In the genomic region with DNA sequence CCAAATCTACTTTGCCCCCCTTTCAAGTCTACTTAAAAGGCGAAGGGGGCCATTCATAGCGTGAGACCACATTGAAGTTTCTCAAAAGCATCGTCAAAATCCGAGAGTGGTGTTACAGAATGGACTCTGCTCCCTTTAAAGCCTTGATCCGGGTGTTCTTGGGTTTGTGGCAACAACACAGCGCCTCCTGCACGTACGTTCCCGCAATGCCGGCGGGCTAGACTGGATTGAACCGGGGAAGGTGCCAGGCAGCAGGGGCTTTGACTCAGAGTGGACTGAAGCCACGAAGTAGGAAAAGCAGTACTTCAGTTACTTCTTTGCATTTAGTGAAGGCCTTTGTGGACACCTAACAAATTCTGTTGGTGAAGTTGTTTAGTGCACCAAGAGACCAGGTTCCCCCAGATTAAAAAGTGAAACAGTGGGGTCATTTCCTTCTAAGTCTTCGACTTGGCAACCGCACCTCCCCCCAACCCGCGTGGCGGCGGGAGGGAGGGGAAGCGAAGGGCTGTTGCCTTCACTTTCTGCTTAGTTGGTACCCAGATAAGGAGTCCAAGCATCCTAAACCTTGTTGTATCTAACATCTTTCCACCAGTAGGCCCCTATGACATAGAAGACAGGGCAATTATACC, we compare ENCODE assay signal across 9 mouse cellular contexts. TPM values are rescaled to one million over a fixed set of nuclear protein-coding genes. Genes with fewer than 3 reads are reported as not detected.
DNase-seq lines count a peak whose midpoint lies in the region; ATAC-seq and TF ChIP-seq lines count a peak whose summit lies in the region.
"Had no signal": no experiment of that assay in that cellular context is flagged by ENCODE, and none has a peak within 500 bp of the region (broad histone marks: within the 10 kb centered on the region; RNA-seq: fewer than 3 reads in every experiment).

No protein-coding gene starts in this region.

- H3K36me3 ChIP-seq in kidney, adult 2 months (ENCODE audit: control insufficient read depth, insufficient read depth, low read length) = no peaks in the 10 kb centered on the region
- no peaks in the 10 kb centered on the region for H3K36me3 ChIP-seq in liver, adult 2 months (ENCODE audit: control insufficient read depth, insufficient read depth, low read length)
- H3K36me3 ChIP-seq: neural tube, embryonic 13.5 days had no signal

- peaks cover 18% of the 10 kb centered on the region for H3K27me3 ChIP-seq in kidney, adult 2 months (replicated peaks; ENCODE audit: control insufficient read depth, insufficient read depth, low read length)
- no peaks in the 10 kb centered on the region for H3K27me3 ChIP-seq in liver, adult 2 months (ENCODE audit: control insufficient read depth, insufficient read depth, low read length)

- 3% methylated on average over 20 of the region's 20 CpGs for WGBS in kidney, adult 2 months
- 26% methylated on average over 20 of the region's 20 CpGs for WGBS in liver, adult 2 months

- DNase-seq in kidney, adult 2 months = no peak
- DNase-seq in kidney, adult 8-10 months = no peak
- peak; percentile 37 for DNase-seq in liver, adult 2 months (ENCODE audit: extremely low read depth, low read depth, low spot score)
- peak; percentile 64 for DNase-seq in retina, embryonic 14.5 days (ENCODE audit: low spot score)
- no peak for DNase-seq in spleen, postnatal 10 days (ENCODE audit: low spot score in 2 of 2)
- no peak for DNase-seq in natural killer cell, adult 2 months (ENCODE audit: low spot score in 2 of 2)

- no peak overlapping the region for H3K9ac ChIP-seq in liver, adult 2 months (ENCODE audit: low read depth, low read length)
- H3K9ac ChIP-seq: neural tube, embryonic 13.5 days had no signal

- H3K4me3 ChIP-seq in kidney, adult 2 months (ENCODE audit: insufficient read depth, low read depth, low read length) = no peak overlapping the region
- no peak overlapping the region for H3K4me3 ChIP-seq in liver, adult 2 months (ENCODE audit: insufficient read depth, low read depth, low read length)
- H3K4me3 ChIP-seq: neural tube, embryonic 13.5 days had no signal

- H3K27ac ChIP-seq in kidney, adult 2 months (ENCODE audit: insufficient read depth, low read depth, low read length) = no peak overlapping the region
- H3K27ac ChIP-seq in liver, adult 2 months (replicated peaks; ENCODE audit: insufficient read depth, low read depth, low read length) = no peak overlapping the region
- H3K27ac ChIP-seq: neural tube, embryonic 13.5 days had no signal

- no peaks in the 10 kb centered on the region for H3K79me2 ChIP-seq in liver, adult 2 months (ENCODE audit: control insufficient read depth, insufficient read depth, low read length)

- ATAC-seq in granulocyte monocyte progenitor cell, adult 5-6 weeks (replicated peaks; ENCODE audit: poor library complexity, severe bottlenecking) = 0 out of 2 replicates have a peak, but pooled peaks have one; percentile 6

- H3K4me1 ChIP-seq in kidney, adult 2 months (ENCODE audit: control insufficient read depth, insufficient read depth, low read length) = no peaks in the 10 kb centered on the region
- 0 out of 2 replicates have a peak, but pooled peaks cover 3% of the 10 kb centered on the region for H3K4me1 ChIP-seq in liver, adult 2 months (ENCODE audit: control insufficient read depth, insufficient read depth, low read length)

- TF ChIP-seq CTCF in kidney, adult 2 months (conservative IDR thresholded peaks at IDR 0.05; ENCODE audit: insufficient read depth, insufficient read length, low read depth, low read length) = peak; percentile 24; the same call in 1 of the 2 replicates
- TF ChIP-seq CTCF in liver, adult 2 months (IDR thresholded peaks at IDR 0.05; ENCODE audit: low read depth, low read length) = peak; percentile 60

- TF ChIP-seq POLR2A in kidney, adult 2 months (IDR thresholded peaks at IDR 0.05; ENCODE audit: low read depth, low read length) = no peak
- TF ChIP-seq POLR2A in liver, adult 2 months (IDR thresholded peaks at IDR 0.05; ENCODE audit: extremely low read depth, insufficient read depth, low read length) = no peak

RNA-seq across cellular contexts. Expression of gene Foxa1, which starts 1.8 kb away (rescaled TPM):
- polyA plus RNA-seq in kidney, adult 2 months (2012; rRNA removed) = 0.67 and 0.98 TPM in 2 replicates
- not detected in 2 replicates for total RNA-seq in granulocyte monocyte progenitor cell, adult 5-6 weeks (2014; fragmentation: Nextera tagmentation)
- total RNA-seq in granulocyte monocyte progenitor cell, adult 5-6 weeks (2017) = not detected in 2 replicates
- total RNA-seq in liver, adult 2 months (2014; rRNA removed) = 4.1 and 5.2 TPM in 2 replicates
- 11.8 and 15.2 TPM in 2 replicates for polyA plus RNA-seq in liver, adult 2 months (2012; rRNA removed)
- total RNA-seq: gastrocnemius, adult 8-10 months had no signal

RNA-seq across cellular contexts. Expression of gene Ttc6, which starts 15.4 kb away (rescaled TPM):
- 0.02 and 0.15 TPM in 2 replicates for polyA plus RNA-seq in kidney, adult 2 months (2012; rRNA removed)
- total RNA-seq in granulocyte monocyte progenitor cell, adult 5-6 weeks (2014; fragmentation: Nextera tagmentation) = not detected in 2 replicates
- total RNA-seq in granulocyte monocyte progenitor cell, adult 5-6 weeks (2017) = not detected in 2 replicates
- total RNA-seq in liver, adult 2 months (2014; rRNA removed) = 1.0 and 1.1 TPM in 2 replicates
- polyA plus RNA-seq in liver, adult 2 months (2012; rRNA removed) = 0.87 and 1.0 TPM in 2 replicates
- total RNA-seq: gastrocnemius, adult 8-10 months had no signal

Comparison
In these comparisons a context has a peak if more than half of its experiments do, and no peak if none do; other contexts are left out.
1. DNase-seq: peak in liver, adult 2 months (single experiment) and retina, embryonic 14.5 days (single experiment); none in kidney, adult 2 months (single experiment), kidney, adult 8-10 months (0 of 2), spleen, postnatal 10 days (0 of 2) and natural killer cell, adult 2 months (0 of 2).